Mouse (Mus musculus) brain, embryonic 14.5 days (tissue): Measurements from ENCODE around the gene Stap1. TPM values are rescaled to one million over a fixed set of nuclear protein-coding genes. Genes with fewer than 3 reads are reported as not detected.

Experiments
- DNase-seq: peaks from one replicate; pipeline ENCODE4 v3.0.0-alpha.2; 2011; ENCODE audit warnings: low read depth
- CTCF ChIP-seq: fragments of 200-500 bp; IDR thresholded peaks from 2 replicates; pipeline ENCODE4 v1.5.1; 2012; ENCODE audit warnings: inconsistent platforms, mild to moderate bottlenecking, moderate library complexity, borderline replicate concordance; ENCODE audit not compliant: insufficient read depth, insufficient read length; ENCODE audit errors: extremely low read depth
- POLR2A ChIP-seq: fragments of 200-500 bp; IDR thresholded peaks from 2 replicates; pipeline ENCODE4 v1.6.1; 2012; ENCODE audit warnings: mild to moderate bottlenecking, inconsistent platforms, borderline replicate concordance; ENCODE audit not compliant: poor library complexity, insufficient read depth, insufficient read length, severe bottlenecking; ENCODE audit errors: extremely low read depth
- polyA plus RNA-seq: library from polyadenylated mRNA; depleted of rRNA; stranded (reverse); fragments of >200 nt; gene quantifications from 2 replicates; pipeline ENCODE4 v1.2.3, GENCODE M21; 2012; rRNA removed

Stap1 gene
- polyA plus RNA-seq, 1 experiment: 0.01 TPM

- no peak for TF ChIP-seq CTCF
- no peak for TF ChIP-seq POLR2A
- DNase-seq: no peak
Observed at GRCm38 (mm10) chr5:86084979-86085378, 13.4 kb downstream of the Stap1 start.

GRCm38 (mm10) chr5:86086751-86087150 is 15.2 kb downstream of the Stap1 start:
- TF ChIP-seq CTCF (no peak), POLR2A (no peak)

GRCm38 (mm10) chr5:86094754-86095153 is 23.2 kb downstream of the Stap1 start:
- DNase-seq: no peak
- TF ChIP-seq POLR2A (no peak), CTCF (no peak)

More at GRCm38 (mm10) chr5:86086751-86087150, 15.2 kb downstream of the Stap1 start:
- no peak for DNase-seq

GRCm38 (mm10) chr5:86098988-86099387 is 27.4 kb downstream of the Stap1 start:
- no peak for TF ChIP-seq POLR2A
- TF ChIP-seq CTCF: no peak
- DNase-seq: no peak

- TF ChIP-seq CTCF: no peak
- TF ChIP-seq POLR2A: no peak
- DNase-seq: no peak
Observed at GRCm38 (mm10) chr5:86100621-86101020, 29.1 kb downstream of the Stap1 start.

GRCm38 (mm10) chr5:86102176-86102575 is 30.6 kb downstream of the Stap1 start:
- no peak for TF ChIP-seq CTCF
- no peak for TF ChIP-seq POLR2A
- no peak for DNase-seq

- TF ChIP-seq CTCF (no peak), POLR2A (no peak)
Observed at GRCm38 (mm10) chr5:86106610-86107009, 35.1 kb downstream of the Stap1 start.

GRCm38 (mm10) chr5:86111074-86111473 is 39.5 kb downstream of the Stap1 start:
- TF ChIP-seq POLR2A: no peak
- no peak for TF ChIP-seq CTCF
- DNase-seq: no peak

More at GRCm38 (mm10) chr5:86106610-86107009, 35.1 kb downstream of the Stap1 start:
- DNase-seq: no peak

- no peak for TF ChIP-seq CTCF
- TF ChIP-seq POLR2A: no peak
- DNase-seq: no peak
Observed at GRCm38 (mm10) chr5:86113037-86113436, 41.5 kb downstream of the Stap1 start.

- TF ChIP-seq POLR2A (no peak), CTCF (no peak)
- no peak for DNase-seq
Observed at GRCm38 (mm10) chr5:86113997-86114396, 42.5 kb downstream of the Stap1 start.

GRCm38 (mm10) chr5:86118457-86119094 is 47.0 kb downstream of the Stap1 start:
- TF ChIP-seq POLR2A (no peak), CTCF (no peak)
- no peak for DNase-seq

GRCm38 (mm10) chr5:86128749-86129148 is 57.2 kb downstream of the Stap1 start:
- no peak for DNase-seq
- TF ChIP-seq POLR2A (no peak), CTCF (no peak)

- no peak for TF ChIP-seq CTCF
- TF ChIP-seq POLR2A: no peak
- DNase-seq: no peak
Observed at GRCm38 (mm10) chr5:86129828-86130227, 58.3 kb downstream of the Stap1 start.

Other genes with a start within 250 kb of the Stap1 start
- gene Cenpc1, start 6.2 kb upstream of the Stap1 start, polyA plus RNA-seq: 16.5 and 21.3 TPM in 2 replicates
- 10.4 and 11.6 TPM in 2 replicates for gene Uba6, start 101.1 kb downstream of the Stap1 start, polyA plus RNA-seq
- not detected in 2 replicates for gene Gnrhr, start 126.2 kb downstream of the Stap1 start, polyA plus RNA-seq
- not detected in 2 replicates for gene Tmprss11c, start 217.6 kb downstream of the Stap1 start, polyA plus RNA-seq